Mouse (Mus musculus) stomach, embryonic 16.5 days (tissue): ENCODE results near the gene Zfp874a. TPM values are rescaled to one million over a fixed set of nuclear protein-coding genes. Genes with fewer than 3 reads are reported as not detected.
"Not testable (repeated sequence)": the region's sequence is repeated elsewhere in the genome, so short reads cannot be mapped to it uniquely, and the experiment has no call there.

Source experiments
- ATAC-seq: fragments of 200-750 bp; cut with Nextera tagmentation; 2 replicates; pipeline ENCODE4 v1.8.0; 2017; ENCODE audit warnings: moderate number of reproducible peaks, moderate TSS enrichment; ENCODE audit not compliant: insufficient read depth, low FRiP score
- H3K27ac ChIP-seq: fragments of 300-500 bp; sonication (generic); 2 replicates; pipeline ENCODE4 v1.5.1; 2014; ENCODE audit warnings: low read length
- H3K27me3 ChIP-seq: fragments of 300-500 bp; sonication (generic); 2 replicates; pipeline ENCODE4 v1.6.1; 2014; ENCODE audit warnings: low read length, control low read depth, mixed read lengths; ENCODE audit not compliant: control insufficient read depth, insufficient read depth
- H3K36me3 ChIP-seq: fragments of 300-500 bp; sonication (generic); 2 replicates; pipeline ENCODE4 v1.6.1; 2014; ENCODE audit warnings: low read length; ENCODE audit not compliant: control insufficient read depth, insufficient read depth
- H3K4me1 ChIP-seq: fragments of 300-500 bp; sonication (generic); 2 replicates; pipeline ENCODE4 v1.6.1; 2014; ENCODE audit warnings: low read length, control low read depth, mixed read lengths; ENCODE audit not compliant: control insufficient read depth, insufficient read depth
- H3K4me2 ChIP-seq: fragments of 300-500 bp; sonication (generic); 2 replicates; pipeline ENCODE4 v1.6.1; 2014; ENCODE audit warnings: low read depth, low read length, mixed read lengths
- H3K4me3 ChIP-seq: fragments of 300-500 bp; sonication (generic); replicated peaks from 2 replicates; pipeline ENCODE4 v1.5.1; 2014; ENCODE audit warnings: mild to moderate bottlenecking, low read length
- H3K9ac ChIP-seq: fragments of 300-500 bp; sonication (generic); 2 replicates; pipeline ENCODE4 v1.6.1; 2014; ENCODE audit warnings: low read length
- H3K9me3 ChIP-seq: fragments of 300-500 bp; sonication (generic); replicated peaks from 2 replicates; pipeline ENCODE4 v1.6.1; 2016; ENCODE audit warnings: low read length, control low read depth; ENCODE audit not compliant: control insufficient read depth
- WGBS: fragments of 180-500 bp; shearing (Covaris S2); extraction: QIAGEN DNeasy Blood & Tissue Kit; methylation state at CpG from one replicate; pipeline ENCODE4 v1.1.7; 2014; 5-methylcytosine and 5-hydroxymethylcytosine counted together
- polyA plus RNA-seq: library from polyadenylated mRNA; unstranded; fragments of >200 nt; fragmentation: Nextera tagmentation; extraction: Ambion mirVana; gene quantifications from 2 replicates; pipeline ENCODE4 v1.2.1, GENCODE M21; 2015

The Zfp874a gene
- polyA plus RNA-seq, 1 experiment from 2014 or later = 9.8 TPM

GRCm38 (mm10) chr13:67415759-67416158 lies 35.7 kb downstream of the Zfp874a start:
- 87% methylated on average over 6 of the region's 6 CpGs for WGBS
- Histone ChIP-seq H3K4me3 (no peak overlapping the region), H3K27me3 (no peaks in the 10 kb centered on the region), H3K9ac (no peak overlapping the region), H3K9me3 (no peaks in the 10 kb centered on the region), H3K27ac (no peak overlapping the region), H3K4me2 (no peak overlapping the region), H3K4me1 (no peaks in the 10 kb centered on the region), H3K36me3 (no peaks in the 10 kb centered on the region)
- no peak for ATAC-seq

- H3K4me3 ChIP-seq, H3K27ac ChIP-seq, H3K9me3 ChIP-seq, H3K4me1 ChIP-seq, H3K9ac ChIP-seq, H3K36me3 ChIP-seq, ATAC-seq, H3K27me3 ChIP-seq, H3K4me2 ChIP-seq: not testable (repeated sequence)
- 66% methylated on average over 3 of the region's 3 CpGs for WGBS
These were observed 37.8 kb downstream of the Zfp874a start for GRCm38 (mm10) chr13:67413634-67414033.

GRCm38 (mm10) chr13:67399183-67399903 lies 52.1 kb downstream of the Zfp874a start, which contains the start of gene Zfp429:
TSS of gene Zfp429 (minus strand) at chr13:67399819.
- not testable (repeated sequence) for H3K4me1 ChIP-seq, H3K9me3 ChIP-seq, H3K27me3 ChIP-seq, H3K36me3 ChIP-seq
- Histone ChIP-seq H3K27ac (peak within 1 kb of the TSS; percentile 14; the same call in 1 of the 2 replicates), H3K4me2 (peak within 1 kb of the TSS; percentile 58), H3K9ac (peak within 1 kb of the TSS; percentile 70), H3K4me3 (peak within 1 kb of the TSS; percentile 57)
- peak; percentile 94 for ATAC-seq
- WGBS = 3% methylated on average over 14 of the region's 16 CpGs

GRCm38 (mm10) chr13:67376255-67376654 lies 75.2 kb downstream of the Zfp874a start:
- H3K4me2 ChIP-seq, H3K9ac ChIP-seq, ATAC-seq, H3K9me3 ChIP-seq, H3K27me3 ChIP-seq, H3K36me3 ChIP-seq, H3K4me1 ChIP-seq, H3K27ac ChIP-seq, H3K4me3 ChIP-seq: not testable (repeated sequence)
- 70% methylated on average over 3 of the region's 3 CpGs for WGBS

GRCm38 (mm10) chr13:67375050-67375911 lies 76.1 kb downstream of the Zfp874a start, which contains the start of the genes Gm28041 and Zfp456:
TSS of gene Gm28041 (minus strand) at chr13:67375733.
TSS of gene Zfp456 (minus strand) at chr13:67375810.
- not testable (repeated sequence) for H3K9me3 ChIP-seq, H3K4me1 ChIP-seq, H3K36me3 ChIP-seq, H3K27me3 ChIP-seq, H3K27ac ChIP-seq
- H3K4me3 ChIP-seq = peak within 1 kb of the TSS; percentile 66
- peak within 1 kb of the TSS; percentile 55 for H3K4me2 ChIP-seq
- 14% methylated on average over 13 of the region's 15 CpGs for WGBS
- peak within 1 kb of the TSS; percentile 67 for H3K9ac ChIP-seq
- peak; percentile 96 for ATAC-seq

Other genes with a start within 250 kb of the Zfp874a start
- gene Zfp458, start 173.2 kb downstream of the Zfp874a start, polyA plus RNA-seq = 1.4 and 1.6 TPM in 2 replicates
- gene Zfp457, start 145.1 kb downstream of the Zfp874a start, polyA plus RNA-seq = 0.42 and 0.85 TPM in 2 replicates
- 2.6 and 3.1 TPM in 2 replicates for gene Zfp595, start 119.1 kb downstream of the Zfp874a start, polyA plus RNA-seq
- 0.28 TPM in 1 of 2 replicates, not detected in the other for gene Gm28044, start 91.1 kb downstream of the Zfp874a start, polyA plus RNA-seq
- gene Zfp953, start 91.0 kb downstream of the Zfp874a start, polyA plus RNA-seq = 1.4 and 1.5 TPM in 2 replicates
- gene Gm28041, start 75.9 kb downstream of the Zfp874a start, polyA plus RNA-seq = 0.36 and 0.50 TPM in 2 replicates
- 1.7 and 2.5 TPM in 2 replicates for gene Zfp456, start 75.8 kb downstream of the Zfp874a start, polyA plus RNA-seq
- gene Zfp429, start 51.8 kb downstream of the Zfp874a start, polyA plus RNA-seq = 6.7 TPM in 2 replicates
- gene Zfp459, start 30.2 kb downstream of the Zfp874a start, polyA plus RNA-seq = 0.75 and 1.2 TPM in 2 replicates
- gene Zfp874b, start 32.6 kb upstream of the Zfp874a start, polyA plus RNA-seq = 2.8 and 2.9 TPM in 2 replicates
- 12.8 and 14.2 TPM in 2 replicates for gene Zfp58, start 48.9 kb upstream of the Zfp874a start, polyA plus RNA-seq
- gene Gm26965, start 74.5 kb upstream of the Zfp874a start, polyA plus RNA-seq = not detected in 2 replicates
- gene Zfp87, start 74.6 kb upstream of the Zfp874a start, polyA plus RNA-seq = 21.2 and 21.3 TPM in 2 replicates
- gene Zfp748, start 102.2 kb upstream of the Zfp874a start, polyA plus RNA-seq = 11.2 and 12.4 TPM in 2 replicates
- gene Zfp729b, start 158.1 kb upstream of the Zfp874a start, polyA plus RNA-seq = 3.7 and 3.8 TPM in 2 replicates
- not detected in 2 replicates for gene Gm49345, start 186.1 kb upstream of the Zfp874a start, polyA plus RNA-seq
- gene Zfp729a, start 186.2 kb upstream of the Zfp874a start, polyA plus RNA-seq = 2.4 and 2.5 TPM in 2 replicates
- 10.9 and 11.1 TPM in 2 replicates for gene Zfp738, start 235.4 kb upstream of the Zfp874a start, polyA plus RNA-seq